Comparison of ENCODE assay signal across 11 mouse cellular contexts in the genomic region with DNA sequence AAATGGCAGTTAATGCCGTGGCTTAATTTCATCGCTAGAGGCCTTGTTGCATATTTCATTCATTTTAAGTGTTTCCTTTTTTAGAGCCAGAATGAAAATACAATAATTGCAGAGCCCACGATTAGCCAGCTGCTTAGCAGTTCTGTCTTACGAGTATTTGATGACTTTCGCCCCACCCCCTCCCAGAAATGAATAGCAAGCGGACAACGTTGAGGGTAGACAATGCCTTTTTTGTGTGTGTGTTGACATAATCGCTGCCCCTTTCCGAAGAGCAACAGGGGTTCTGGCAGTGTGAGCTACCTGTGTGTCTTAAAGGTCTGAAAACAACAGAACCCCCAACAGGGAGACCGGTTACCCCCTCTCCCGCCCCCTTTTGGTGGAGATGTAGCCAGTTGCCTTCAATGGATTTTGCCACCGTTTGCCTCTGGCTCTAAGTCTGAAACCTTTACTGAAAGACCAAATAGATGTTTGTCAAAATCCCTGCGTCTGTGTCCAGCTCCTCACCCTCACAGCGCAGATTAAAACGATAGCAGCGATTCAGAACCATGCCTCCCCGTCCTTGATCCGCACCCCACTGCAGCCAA.
DNase-seq lines count a peak whose midpoint lies in the region; ATAC-seq lines count a peak whose summit lies in the region.
"Had no signal": no experiment of that assay in that cellular context is flagged by ENCODE, and none has a peak within 500 bp of the region (broad histone marks: within the 10 kb centered on the region; RNA-seq: fewer than 3 reads in every experiment).

No protein-coding gene starts in this region.

- 0 out of 2 replicates have a peak overlapping the region, but pooled peaks have one; percentile 2 for H3K4me2 ChIP-seq in intestine, embryonic 15.5 days (replicated peaks)
- no peak overlapping the region for H3K4me2 ChIP-seq in intestine, embryonic 16.5 days (ENCODE audit: low read depth, low read length)
- H3K4me2 ChIP-seq in forebrain, embryonic 12.5 days, result peak overlapping the region; percentile 56
- H3K4me2 ChIP-seq in midbrain, embryonic 12.5 days (replicated peaks), result peak overlapping the region; percentile 58

- no peak for ATAC-seq in intestine, embryonic 15.5 days
- no peak for ATAC-seq in intestine, embryonic 16.5 days
- ATAC-seq in forebrain, embryonic 12.5 days (ENCODE audit: low FRiP score), result peak; percentile 64
- peak; percentile 44; the same call in 1 of the 2 replicates for ATAC-seq in midbrain, embryonic 12.5 days (ENCODE audit: low FRiP score, low read depth)

- intact Hi-C loops in left cerebral cortex, postnatal 14 days (cut with DNase I), result no loop called here

- WGBS in intestine, embryonic 15.5 days, result 20% methylated on average over 18 of the region's 18 CpGs
- 19% methylated on average over 18 of the region's 18 CpGs for WGBS in intestine, embryonic 16.5 days
- WGBS in forebrain, embryonic 12.5 days, result 3% methylated on average over 18 of the region's 18 CpGs
- WGBS in midbrain, embryonic 12.5 days, result 6% methylated on average over 18 of the region's 18 CpGs

- H3K27me3 ChIP-seq in intestine, embryonic 15.5 days (replicated peaks), result no peaks in the 10 kb centered on the region
- no peaks in the 10 kb centered on the region for H3K27me3 ChIP-seq in intestine, embryonic 16.5 days (replicated peaks; ENCODE audit: control insufficient read depth, insufficient read depth, low read length)
- H3K27me3 ChIP-seq in forebrain, embryonic 12.5 days, result 0 out of 2 replicates have a peak, but pooled peaks cover 3% of the 10 kb centered on the region
- no peaks in the 10 kb centered on the region for H3K27me3 ChIP-seq in midbrain, embryonic 12.5 days

- H3K27ac ChIP-seq in intestine, embryonic 15.5 days, result no peak overlapping the region
- H3K27ac ChIP-seq in intestine, embryonic 16.5 days (ENCODE audit: low read length), result no peak overlapping the region
- H3K27ac ChIP-seq in forebrain, embryonic 12.5 days, result 0 out of 2 replicates have a peak overlapping the region, but pooled peaks have one; percentile 9
- 0 out of 2 replicates have a peak overlapping the region, but pooled peaks have one; percentile 25 for H3K27ac ChIP-seq in midbrain, embryonic 12.5 days (replicated peaks)
- H3K27ac ChIP-seq: kidney, postnatal 0 days had no signal

- H3K9ac ChIP-seq in intestine, embryonic 15.5 days, result no peak overlapping the region
- H3K9ac ChIP-seq in intestine, embryonic 16.5 days (ENCODE audit: low read depth, low read length), result no peak overlapping the region
- H3K9ac ChIP-seq in forebrain, embryonic 12.5 days, result peak overlapping the region; percentile 36
- peak overlapping the region; percentile 41 for H3K9ac ChIP-seq in midbrain, embryonic 12.5 days (replicated peaks)

- DNase-seq in embryo, embryonic 10 days (ENCODE audit: low spot score), result peak; percentile 8
- no peak for DNase-seq in spleen, adult 18-20 months
- no peak for DNase-seq in left cerebral cortex, postnatal 14 days (ENCODE audit: low spot score in 2 of 2)
- no peak for DNase-seq in left cerebral cortex, adult 9 months (ENCODE audit: low spot score in 2 of 2)
- DNase-seq: adrenal gland, postnatal 10 days; lung, postnatal 4 days had no signal

- H3K4me1 ChIP-seq in intestine, embryonic 15.5 days (replicated peaks), result no peaks in the 10 kb centered on the region
- no peaks in the 10 kb centered on the region for H3K4me1 ChIP-seq in intestine, embryonic 16.5 days (ENCODE audit: control insufficient read depth, insufficient read depth, low read length)
- peaks cover 17% of the 10 kb centered on the region for H3K4me1 ChIP-seq in forebrain, embryonic 12.5 days
- H3K4me1 ChIP-seq in midbrain, embryonic 12.5 days, result 0 out of 2 replicates have a peak, but pooled peaks cover 6% of the 10 kb centered on the region

- H3K36me3 ChIP-seq in intestine, embryonic 15.5 days, result no peaks in the 10 kb centered on the region
- no peaks in the 10 kb centered on the region for H3K36me3 ChIP-seq in intestine, embryonic 16.5 days (ENCODE audit: control insufficient read depth, insufficient read depth, low read length)
- H3K36me3 ChIP-seq in forebrain, embryonic 12.5 days (replicated peaks), result no peaks in the 10 kb centered on the region
- no peaks in the 10 kb centered on the region for H3K36me3 ChIP-seq in midbrain, embryonic 12.5 days

- H3K4me3 ChIP-seq in intestine, embryonic 15.5 days (replicated peaks), result no peak overlapping the region
- H3K4me3 ChIP-seq in intestine, embryonic 16.5 days (ENCODE audit: low read length), result no peak overlapping the region
- peak overlapping the region; percentile 27 for H3K4me3 ChIP-seq in forebrain, embryonic 12.5 days (replicated peaks)
- H3K4me3 ChIP-seq in midbrain, embryonic 12.5 days, result peak overlapping the region; percentile 32

- H3K9me3 ChIP-seq in intestine, embryonic 15.5 days, result no peaks in the 10 kb centered on the region
- H3K9me3 ChIP-seq in intestine, embryonic 16.5 days (ENCODE audit: control insufficient read depth, low read length), result no peaks in the 10 kb centered on the region
- no peaks in the 10 kb centered on the region for H3K9me3 ChIP-seq in forebrain, embryonic 12.5 days
- no peaks in the 10 kb centered on the region for H3K9me3 ChIP-seq in midbrain, embryonic 12.5 days

Comparison
In these comparisons a context has a peak if more than half of its experiments do, and no peak if none do; other contexts are left out.
1. ATAC-seq: peak in forebrain, embryonic 12.5 days (single experiment) and midbrain, embryonic 12.5 days (single experiment); none in intestine, embryonic 15.5 days (single experiment) and intestine, embryonic 16.5 days (single experiment).
2. H3K27ac ChIP-seq: peak in forebrain, embryonic 12.5 days (single experiment) and midbrain, embryonic 12.5 days (single experiment); none in intestine, embryonic 15.5 days (single experiment) and intestine, embryonic 16.5 days (single experiment).
3. H3K4me3 ChIP-seq: peak in forebrain, embryonic 12.5 days (single experiment) and midbrain, embryonic 12.5 days (single experiment); none in intestine, embryonic 15.5 days (single experiment) and intestine, embryonic 16.5 days (single experiment).
4. H3K9ac ChIP-seq: peak in forebrain, embryonic 12.5 days (single experiment) and midbrain, embryonic 12.5 days (single experiment); none in intestine, embryonic 15.5 days (single experiment) and intestine, embryonic 16.5 days (single experiment).